Mouse (Mus musculus) olfactory bulb, adult 2 months (tissue): ENCODE results near the gene Cox15. TPM values are rescaled to one million over a fixed set of nuclear protein-coding genes. Genes with fewer than 3 reads are reported as not detected.

ENCODE experiments used
- H3K27ac ChIP-seq: fragments of 200-500 bp; 2 replicates; pipeline ENCODE4 v1.5.1; 2012; ENCODE audit warnings: low read depth, low read length; ENCODE audit not compliant: insufficient read depth
- H3K4me1 ChIP-seq: fragments of 200-500 bp; 2 replicates; pipeline ENCODE4 v1.6.1; 2012; ENCODE audit warnings: low read length; ENCODE audit not compliant: control insufficient read depth, insufficient read depth
- H3K4me3 ChIP-seq: fragments of 200-500 bp; 2 replicates; pipeline ENCODE4 v1.5.1; 2012; ENCODE audit warnings: mild to moderate bottlenecking, low read depth, low read length, moderate library complexity; ENCODE audit not compliant: insufficient read depth
- CTCF ChIP-seq: fragments of 200-500 bp; IDR thresholded peaks from 2 replicates; pipeline ENCODE4 v1.5.1; 2012; ENCODE audit warnings: low read depth, mild to moderate bottlenecking, low read length, moderate library complexity; ENCODE audit not compliant: insufficient read depth
- POLR2A ChIP-seq: fragments of 200-500 bp; IDR thresholded peaks from 2 replicates; pipeline ENCODE4 v1.6.1; 2012; ENCODE audit warnings: mild to moderate bottlenecking, low read depth, low read length, moderate library complexity; ENCODE audit not compliant: insufficient read depth
- WGBS: fragments of 180-500 bp; shearing (Covaris S2); methylation state at CpG from one replicate; pipeline ENCODE4 v1.1.7; 2018; 5-methylcytosine and 5-hydroxymethylcytosine counted together
- polyA plus RNA-seq: library from polyadenylated mRNA; stranded (reverse); fragments of >200 nt; gene quantifications from 2 replicates; pipeline ENCODE4 v1.2.4, GENCODE M21; 2012; ENCODE audit warnings: low replicate concordance; ENCODE audit not compliant: missing spikeins, insufficient read depth, insufficient read length

Cox15 gene
- polyA plus RNA-seq, result not detected in 2 replicates

GRCm38 (mm10) chr19:43752489-43753225, at the start of gene Cox15, which contains the start of gene Cutc:
Gene Cox15, minus strand, starts transcription at chr19:43753000.
Gene Cutc, plus strand, starts transcription at chr19:43752996.
- under 1% methylated on average over 62 of the region's 62 CpGs for WGBS
- Histone ChIP-seq H3K27ac (peak within 1 kb of the TSS; percentile 84), H3K4me3 (peak within 1 kb of the TSS; percentile 86), H3K4me1 (peaks cover 5% of the 10 kb centered on the region)
- TF ChIP-seq CTCF (0 out of 2 replicates have a peak, but pooled peaks have one; percentile 8), POLR2A (peak; percentile 75)

GRCm38 (mm10) chr19:43801427-43802051, 48.7 kb upstream of the Cox15 start:
- Histone ChIP-seq H3K27ac (no peak overlapping the region), H3K4me1 (no peaks in the 10 kb centered on the region), H3K4me3 (no peak overlapping the region)
- WGBS, result 74% methylated on average over 9 of the region's 9 CpGs
- TF ChIP-seq POLR2A, result no peak

- 71% methylated on average over 5 of the region's 5 CpGs for WGBS
- Histone ChIP-seq H3K4me1 (no peaks in the 10 kb centered on the region), H3K4me3 (no peak overlapping the region), H3K27ac (no peak overlapping the region)
- TF ChIP-seq POLR2A (no peak), CTCF (no peak)
Measured at GRCm38 (mm10) chr19:43797216-43797615, 44.4 kb upstream of the Cox15 start.

GRCm38 (mm10) chr19:43795511-43795910, 42.7 kb upstream of the Cox15 start:
- Histone ChIP-seq H3K4me3 (no peak overlapping the region), H3K4me1 (no peaks in the 10 kb centered on the region), H3K27ac (no peak overlapping the region)
- 77% methylated on average over 8 of the region's 8 CpGs for WGBS
- no peak for TF ChIP-seq POLR2A
- TF ChIP-seq CTCF, result no peak

- Histone ChIP-seq H3K4me3 (no peak overlapping the region), H3K4me1 (no peaks in the 10 kb centered on the region), H3K27ac (no peak overlapping the region)
- WGBS, result 97% methylated on average over 1 of the region's 1 CpGs
- TF ChIP-seq POLR2A (no peak), CTCF (no peak)
Measured at GRCm38 (mm10) chr19:43793951-43794350, 41.2 kb upstream of the Cox15 start.

GRCm38 (mm10) chr19:43792537-43792936, 39.7 kb upstream of the Cox15 start:
- H3K4me1 ChIP-seq, result no peaks in the 10 kb centered on the region
- TF ChIP-seq POLR2A (no peak), CTCF (no peak)
- 93% methylated on average over 4 of the region's 4 CpGs for WGBS
- H3K4me3 ChIP-seq, result no peak overlapping the region
- no peak overlapping the region for H3K27ac ChIP-seq

GRCm38 (mm10) chr19:43789817-43790216, 37.0 kb upstream of the Cox15 start:
- no peaks in the 10 kb centered on the region for H3K4me1 ChIP-seq
- H3K4me3 ChIP-seq, result no peak overlapping the region
- H3K27ac ChIP-seq, result no peak overlapping the region
- TF ChIP-seq CTCF (no peak), POLR2A (no peak)
- 96% methylated on average over 7 of the region's 7 CpGs for WGBS

GRCm38 (mm10) chr19:43786249-43787026, 33.6 kb upstream of the Cox15 start:
- H3K4me1 ChIP-seq, result no peaks in the 10 kb centered on the region
- 81% methylated on average over 13 of the region's 13 CpGs for WGBS
- TF ChIP-seq POLR2A (no peak), CTCF (no peak)
- no peak overlapping the region for H3K4me3 ChIP-seq
- no peak overlapping the region for H3K27ac ChIP-seq

- WGBS, result 83% methylated on average over 8 of the region's 8 CpGs
- TF ChIP-seq POLR2A (no peak), CTCF (no peak)
- Histone ChIP-seq H3K27ac (no peak overlapping the region), H3K4me3 (no peak overlapping the region), H3K4me1 (no peaks in the 10 kb centered on the region)
Measured at GRCm38 (mm10) chr19:43784761-43785160, 32.0 kb upstream of the Cox15 start.
